In genomic region chr1:132246137-132246536, GRCm38 (mm10) we compare ENCODE assay signal across 17 mouse cellular contexts. TPM values are rescaled to one million over a fixed set of nuclear protein-coding genes. Genes with fewer than 3 reads are reported as not detected.
A peak's percentile ranks its signal among the peaks of the same experiment; 100 is the strongest.
DNase-seq lines count a peak whose midpoint lies in the region; ATAC-seq and TF ChIP-seq lines count a peak whose summit lies in the region.
"Had no signal": no experiment of that assay in that cellular context is flagged by ENCODE, and none has a peak within 500 bp of the region (broad histone marks: within the 10 kb centered on the region; RNA-seq: fewer than 3 reads in every experiment).

No protein-coding gene starts in this region.

- no peak for TF ChIP-seq CTCF in G1E (IDR thresholded peaks at IDR 0.05; ENCODE audit: low read depth, low read length)

- H3K4me3 ChIP-seq in G1E (ENCODE audit: low read depth, low read length): no peak overlapping the region
- H3K4me3 ChIP-seq: heart, embryonic 13.5 days; kidney, embryonic 15.5 days; limb, embryonic 13.5 days; midbrain, embryonic 12.5 days; neural tube, embryonic 12.5 days had no signal

- H3K9me3 ChIP-seq in G1E (replicated peaks): no peaks in the 10 kb centered on the region
- H3K9me3 ChIP-seq: heart, embryonic 13.5 days; kidney, embryonic 15.5 days; limb, embryonic 13.5 days; midbrain, embryonic 12.5 days; neural tube, embryonic 12.5 days had no signal

- H3K36me3 ChIP-seq in G1E (replicated peaks): no peaks in the 10 kb centered on the region
- H3K36me3 ChIP-seq: heart, embryonic 13.5 days; kidney, embryonic 15.5 days; limb, embryonic 13.5 days; midbrain, embryonic 12.5 days; neural tube, embryonic 12.5 days had no signal

- H3K4me1 ChIP-seq in G1E (ENCODE audit: insufficient read depth, low read depth, low read length): peaks cover 5% of the 10 kb centered on the region; the same call in 1 of the 2 replicates
- H3K4me1 ChIP-seq: kidney, embryonic 15.5 days; limb, embryonic 13.5 days; midbrain, embryonic 12.5 days; neural tube, embryonic 12.5 days had no signal

- ATAC-seq in G1E (ENCODE audit: extremely low read depth, insufficient number of reproducible peaks, low FRiP score, poor library complexity, severe bottlenecking): peak; percentile 57
- ATAC-seq in hematopoietic stem cell, adult 5-6 weeks (replicated peaks in 1 of 2; ENCODE audit: insufficient read depth in 1 of 2, low FRiP score in 2 of 2, low TSS enrichment in 1 of 2, low read depth in 1 of 2, poor library complexity in 2 of 2, severe bottlenecking in 2 of 2): peak; percentile 94 to 96

- H3K27me3 ChIP-seq in G1E (ENCODE audit: insufficient read depth, low read length): peaks cover 9% of the 10 kb centered on the region
- H3K27me3 ChIP-seq: kidney, embryonic 15.5 days; limb, embryonic 13.5 days; midbrain, embryonic 12.5 days; neural tube, embryonic 12.5 days had no signal

- peak; percentile 10 for DNase-seq in heart, adult 8-10 months (ENCODE audit: low spot score)
- DNase-seq in heart, postnatal 4 days: no peak
- DNase-seq in G1E (ENCODE audit: low spot score): no peak
- DNase-seq in lung, postnatal 25 days (ENCODE audit: low spot score): peak; percentile 18
- no peak for DNase-seq in urinary bladder, postnatal 10 days (ENCODE audit: low spot score)
- no peak for DNase-seq in embryo, embryonic 9.5 days (ENCODE audit: extremely low spot score)
- DNase-seq in right cerebral cortex, postnatal 4 days: no peak
- DNase-seq: cerebellum, adult 8-10 months had no signal

RNA-seq across cellular contexts. Expression of gene Gm10188, which starts 16.6 kb away (rescaled TPM):
- total RNA-seq in heart, adult 8-10 months (2022): not detected
- total RNA-seq in heart, postnatal 4 days (2021): not detected
- total RNA-seq in G1E (2014; fragmentation: Nextera tagmentation) (not detected in 2 replicates), G1E (2017) (0.17 TPM in 1 of 2 replicates, not detected in the other)
- polyA plus RNA-seq in G1E (2012): not detected in 2 replicates
- total RNA-seq in hematopoietic stem cell, adult 5-6 weeks (2017): not detected in 2 replicates
- total RNA-seq: ES-E14; layer of hippocampus, postnatal 36 days had no signal
- polyA plus RNA-seq: frontal cortex, adult 2 months; heart, embryonic 13.5 days; kidney, embryonic 15.5 days; limb, embryonic 13.5 days had no signal

RNA-seq across cellular contexts. Expression of gene Klhdc8a, which starts 52.3 kb away (rescaled TPM):
- 10 to 100 TPM; 11.8 to 22.9 (median 17.5) TPM for total RNA-seq in heart, adult 8-10 months (2022)
- 1 to 10 TPM; 4.1 to 5.8 TPM for total RNA-seq in heart, postnatal 4 days (2021)
- total RNA-seq in G1E (2014; fragmentation: Nextera tagmentation): not detected in 2 replicates
- total RNA-seq in G1E (2017): 0.06 and 0.11 TPM in 2 replicates
- polyA plus RNA-seq in G1E (2012): not detected in 2 replicates
- not detected in 2 replicates for total RNA-seq in hematopoietic stem cell, adult 5-6 weeks (2017)

RNA-seq across cellular contexts. Expression of gene AC124108.1, which starts 54.9 kb away (rescaled TPM):
- total RNA-seq in heart, adult 8-10 months (2022): under 1 TPM in 1 of 4 experiments, not detected in 3; 0.09 TPM
- not detected for total RNA-seq in heart, postnatal 4 days (2021)
- total RNA-seq in G1E (2014; fragmentation: Nextera tagmentation): not detected in 2 replicates
- under 0.01 and 0.05 TPM in 2 replicates for total RNA-seq in G1E (2017)
- polyA plus RNA-seq in G1E (2012): not detected in 2 replicates
- total RNA-seq in hematopoietic stem cell, adult 5-6 weeks (2017): not detected in 2 replicates
- polyA plus RNA-seq: heart, embryonic 13.5 days had no signal

RNA-seq across cellular contexts. Expression of gene Lemd1, which starts 54.9 kb away (rescaled TPM):
- not detected for total RNA-seq in heart, adult 8-10 months (2022)
- total RNA-seq in heart, postnatal 4 days (2021): not detected
- total RNA-seq in G1E (2014; fragmentation: Nextera tagmentation): not detected in 2 replicates
- total RNA-seq in G1E (2017): 0.17 and 0.44 TPM in 2 replicates
- not detected in 2 replicates for polyA plus RNA-seq in G1E (2012)
- not detected in 2 replicates for total RNA-seq in hematopoietic stem cell, adult 5-6 weeks (2017)
- polyA plus RNA-seq: heart, embryonic 13.5 days had no signal

Comparison
In these comparisons a context has a peak if more than half of its experiments do, and no peak if none do; other contexts are left out.
1. DNase-seq: peak in heart, adult 8-10 months (single experiment) and lung, postnatal 25 days (single experiment); none in heart, postnatal 4 days (single experiment), G1E (single experiment), urinary bladder, postnatal 10 days (single experiment), embryo, embryonic 9.5 days (single experiment) and right cerebral cortex, postnatal 4 days (single experiment).